In genomic region chr13:21221656-21222462, GRCm38 (mm10) we compare ENCODE assay signal across 8 mouse cellular contexts. TPM values are rescaled to one million over a fixed set of nuclear protein-coding genes. Genes with fewer than 3 reads are reported as not detected.
DNase-seq lines count a peak whose midpoint lies in the region; ATAC-seq and TF ChIP-seq lines count a peak whose summit lies in the region.

No protein-coding gene starts in this region.

- no peaks in the 10 kb centered on the region for H3K9me3 ChIP-seq in kidney, postnatal 0 days (replicated peaks; ENCODE audit: low read length)
- H3K9me3 ChIP-seq in forebrain, embryonic 15.5 days, result no peaks in the 10 kb centered on the region
- no peaks in the 10 kb centered on the region for H3K9me3 ChIP-seq in liver, postnatal 0 days (ENCODE audit: low read length)

- no peak for TF ChIP-seq CTCF in kidney, postnatal 0 days (IDR thresholded peaks at IDR 0.05; ENCODE audit: low read depth)
- no peak for TF ChIP-seq CTCF in liver, postnatal 0 days (IDR thresholded peaks at IDR 0.05; ENCODE audit: low read depth)

- TF ChIP-seq EP300 in liver, postnatal 0 days (IDR thresholded peaks at IDR 0.05; ENCODE audit: low read depth), result no peak

- no peak overlapping the region for H3K27ac ChIP-seq in kidney, postnatal 0 days
- H3K27ac ChIP-seq in forebrain, embryonic 15.5 days (replicated peaks), result peak overlapping the region; percentile 91
- no peak overlapping the region for H3K27ac ChIP-seq in liver, postnatal 0 days (ENCODE audit: low read depth)

- H3K4me3 ChIP-seq in kidney, postnatal 0 days (replicated peaks; ENCODE audit: low read depth, low read length), result peak overlapping the region; percentile 46
- H3K4me3 ChIP-seq in forebrain, embryonic 15.5 days, result peak overlapping the region; percentile 60
- H3K4me3 ChIP-seq in liver, postnatal 0 days (ENCODE audit: low read depth, low read length), result peak overlapping the region; percentile 50

- H3K27me3 ChIP-seq in kidney, postnatal 0 days (ENCODE audit: insufficient read depth, low read length), result no peaks in the 10 kb centered on the region
- no peaks in the 10 kb centered on the region for H3K27me3 ChIP-seq in forebrain, embryonic 15.5 days
- H3K27me3 ChIP-seq in liver, postnatal 0 days (ENCODE audit: insufficient read depth, low read length), result no peaks in the 10 kb centered on the region

- ATAC-seq in kidney, postnatal 0 days (replicated peaks; ENCODE audit: low FRiP score, low read depth), result peak; percentile 87
- ATAC-seq in forebrain, embryonic 15.5 days (replicated peaks), result peak; percentile 93
- ATAC-seq in liver, postnatal 0 days, result peak; percentile 66

- H3K4me2 ChIP-seq in kidney, postnatal 0 days (ENCODE audit: low read length), result peak overlapping the region; percentile 68
- peak overlapping the region; percentile 58 for H3K4me2 ChIP-seq in forebrain, embryonic 15.5 days (replicated peaks)
- H3K4me2 ChIP-seq in liver, postnatal 0 days (ENCODE audit: low read depth, low read length), result peak overlapping the region; percentile 86

- peak; percentile 11 for DNase-seq in kidney, postnatal 0 days (ENCODE audit: low spot score)
- DNase-seq in kidney, adult 8-10 months, result no peak
- peak; percentile 29 for DNase-seq in brain, adult 2 months (ENCODE audit: low read depth, low spot score)
- no peak for DNase-seq in liver, postnatal 0 days
- DNase-seq in layer of hippocampus, postnatal 14 days (ENCODE audit: low spot score in 2 of 2), result no peak
- DNase-seq in cerebellum, adult 8-10 months, result no peak
- DNase-seq in frontal cortex, postnatal 14 days (ENCODE audit: low spot score in 2 of 2), result no peak

- H3K36me3 ChIP-seq in kidney, postnatal 0 days (ENCODE audit: insufficient read depth, low read length), result no peaks in the 10 kb centered on the region
- H3K36me3 ChIP-seq in forebrain, embryonic 15.5 days, result no peaks in the 10 kb centered on the region
- no peaks in the 10 kb centered on the region for H3K36me3 ChIP-seq in liver, postnatal 0 days (replicated peaks; ENCODE audit: insufficient read depth, low read length)

- 4% methylated on average over 20 of the region's 20 CpGs for WGBS in kidney, postnatal 0 days
- WGBS in forebrain, embryonic 15.5 days, result 1% methylated on average over 20 of the region's 20 CpGs
- 6% methylated on average over 20 of the region's 20 CpGs for WGBS in liver, postnatal 0 days (ENCODE audit: insufficient replicate concordance)

- peak overlapping the region; percentile 39; the same call in 1 of the 2 replicates for H3K9ac ChIP-seq in kidney, postnatal 0 days (ENCODE audit: low read depth, low read length)
- peak overlapping the region; percentile 69 for H3K9ac ChIP-seq in forebrain, embryonic 15.5 days (replicated peaks)
- H3K9ac ChIP-seq in liver, postnatal 0 days (replicated peaks), result 0 out of 2 replicates have a peak overlapping the region, but pooled peaks have one; percentile 35

- H3K4me1 ChIP-seq in kidney, postnatal 0 days (replicated peaks; ENCODE audit: insufficient read depth, low read length), result no peaks in the 10 kb centered on the region
- H3K4me1 ChIP-seq in forebrain, embryonic 15.5 days, result peaks cover 14% of the 10 kb centered on the region; the same call in 1 of the 2 replicates
- 0 out of 2 replicates have a peak, but pooled peaks cover 15% of the 10 kb centered on the region for H3K4me1 ChIP-seq in liver, postnatal 0 days (ENCODE audit: insufficient read depth)

RNA-seq across cellular contexts. Expression of gene Trim27, which starts 42.6 kb away (rescaled TPM):
- 101 and 103 TPM in 2 replicates for polyA plus RNA-seq in kidney, postnatal 0 days (2015; fragmentation: Nextera tagmentation; extraction: Ambion mirVana)
- polyA plus RNA-seq in forebrain, embryonic 15.5 days (2015; fragmentation: Nextera tagmentation; extraction: Ambion mirVana), result 98.8 and 101 TPM in 2 replicates
- 36.5 and 36.7 TPM in 2 replicates for polyA plus RNA-seq in liver, postnatal 0 days (2015; fragmentation: Nextera tagmentation; extraction: Ambion mirVana)
- 10 to 100 TPM; 35.5 to 40.3 TPM for total RNA-seq in layer of hippocampus, postnatal 14 days (2021)

Comparison
In these comparisons a context has a peak if more than half of its experiments do, and no peak if none do; other contexts are left out.
1. DNase-seq: peak in kidney, postnatal 0 days (single experiment) and brain, adult 2 months (single experiment); none in kidney, adult 8-10 months (0 of 2), liver, postnatal 0 days (single experiment), layer of hippocampus, postnatal 14 days (0 of 2), cerebellum, adult 8-10 months (single experiment) and frontal cortex, postnatal 14 days (0 of 2).
2. Peak in every context shown above with its lines, with median percentiles within 50 percentile points of each other: ATAC-seq, H3K4me2 ChIP-seq, H3K4me3 ChIP-seq and H3K9ac ChIP-seq.